Mouse (Mus musculus) olfactory bulb, adult 2 months (tissue): ENCODE measurements around the gene Col23a1. TPM values are rescaled to one million over a fixed set of nuclear protein-coding genes. Genes with fewer than 3 reads are reported as not detected.
"Not testable (repeated sequence)": the region's sequence is repeated elsewhere in the genome, so short reads cannot be mapped to it uniquely, and the experiment has no call there.

Experiments
- H3K27ac ChIP-seq: fragments of 200-500 bp; 2 replicates; pipeline ENCODE4 v1.5.1; 2012; ENCODE audit warnings: low read depth, low read length; ENCODE audit not compliant: insufficient read depth
- H3K4me1 ChIP-seq: fragments of 200-500 bp; 2 replicates; pipeline ENCODE4 v1.6.1; 2012; ENCODE audit warnings: low read length; ENCODE audit not compliant: control insufficient read depth, insufficient read depth
- H3K4me3 ChIP-seq: fragments of 200-500 bp; 2 replicates; pipeline ENCODE4 v1.5.1; 2012; ENCODE audit warnings: mild to moderate bottlenecking, low read depth, low read length, moderate library complexity; ENCODE audit not compliant: insufficient read depth
- CTCF ChIP-seq: fragments of 200-500 bp; IDR thresholded peaks from 2 replicates; pipeline ENCODE4 v1.5.1; 2012; ENCODE audit warnings: low read depth, mild to moderate bottlenecking, low read length, moderate library complexity; ENCODE audit not compliant: insufficient read depth
- POLR2A ChIP-seq: fragments of 200-500 bp; IDR thresholded peaks from 2 replicates; pipeline ENCODE4 v1.6.1; 2012; ENCODE audit warnings: mild to moderate bottlenecking, low read depth, low read length, moderate library complexity; ENCODE audit not compliant: insufficient read depth
- WGBS: fragments of 180-500 bp; shearing (Covaris S2); methylation state at CpG from one replicate; pipeline ENCODE4 v1.1.7; 2018; 5-methylcytosine and 5-hydroxymethylcytosine counted together
- polyA plus RNA-seq: library from polyadenylated mRNA; stranded (reverse); fragments of >200 nt; gene quantifications from 2 replicates; pipeline ENCODE4 v1.2.4, GENCODE M21; 2012; ENCODE audit warnings: low replicate concordance; ENCODE audit not compliant: missing spikeins, insufficient read depth, insufficient read length

Gene Col23a1
- polyA plus RNA-seq, 1 experiment, result not detected

- 88% methylated on average over 6 of the region's 6 CpGs for WGBS
- TF ChIP-seq POLR2A (no peak), CTCF (no peak)
- Histone ChIP-seq H3K27ac (no peak overlapping the region), H3K4me1 (peaks cover 3% of the 10 kb centered on the region; the same call in 1 of the 2 replicates), H3K4me3 (no peak overlapping the region)
These were observed 53.1 kb downstream of the Col23a1 start for GRCm38 (mm10) chr11:51342776-51343175.

DNA sequence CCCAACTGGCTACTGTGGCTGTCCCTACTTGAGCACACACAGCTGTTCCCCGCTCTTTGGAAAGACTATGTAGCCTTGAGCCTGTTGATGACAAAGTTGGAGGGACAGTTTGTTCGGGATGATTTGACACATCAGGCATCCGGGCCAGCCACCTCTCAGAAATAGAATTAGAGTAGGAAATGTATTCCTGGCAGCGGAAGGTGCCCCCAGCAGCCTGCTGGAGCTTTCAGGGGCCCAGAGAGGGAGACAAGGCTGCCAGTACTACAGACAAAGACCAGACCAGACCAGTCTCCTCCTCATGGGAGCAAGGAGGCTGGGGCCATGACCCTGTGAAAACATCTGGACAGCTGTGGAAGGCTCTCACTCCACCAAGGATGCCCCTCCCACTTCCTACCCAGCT lies 53.6 kb downstream of the Col23a1 start:
- 85% methylated on average over 4 of the region's 4 CpGs for WGBS
- Histone ChIP-seq H3K27ac (no peak overlapping the region), H3K4me1 (peaks cover 3% of the 10 kb centered on the region; the same call in 1 of the 2 replicates), H3K4me3 (no peak overlapping the region)
- TF ChIP-seq POLR2A, result no peak
- TF ChIP-seq CTCF, result no peak

DNA sequence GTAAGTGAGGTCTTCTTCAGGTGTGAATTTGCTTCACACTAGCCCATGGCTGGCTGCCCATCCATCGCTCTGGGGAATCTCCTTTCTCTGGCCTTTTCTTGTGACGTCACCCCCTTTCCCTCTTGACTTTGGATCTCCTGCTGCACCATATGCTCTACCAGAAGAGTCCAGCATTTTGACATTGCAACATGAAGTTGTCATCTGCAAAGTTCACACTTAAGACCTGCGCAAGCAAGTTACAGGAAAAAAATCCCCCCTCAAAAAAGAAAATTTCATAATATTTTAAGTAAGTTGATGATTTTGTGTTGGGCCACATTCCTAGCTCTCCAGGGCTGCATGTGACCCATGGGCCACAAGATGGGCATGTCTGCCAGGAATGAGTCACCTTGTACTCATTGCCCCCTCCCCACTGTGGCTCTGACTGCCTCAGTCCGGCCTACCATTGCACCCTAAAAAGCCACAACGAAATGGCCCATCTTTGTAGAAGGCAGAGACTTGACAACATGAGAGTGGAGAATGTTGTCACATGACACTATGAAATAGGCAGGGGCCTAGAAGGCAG lies 54.1 kb downstream of the Col23a1 start:
- Histone ChIP-seq H3K4me1 (peaks cover 3% of the 10 kb centered on the region; the same call in 1 of the 2 replicates), H3K27ac (no peak overlapping the region), H3K4me3 (no peak overlapping the region)
- no peak for TF ChIP-seq POLR2A
- no peak for TF ChIP-seq CTCF
- WGBS, result 94% methylated on average over 5 of the region's 5 CpGs

- H3K4me3 ChIP-seq, result no peak overlapping the region
- peaks cover 6% of the 10 kb centered on the region; the same call in 1 of the 2 replicates for H3K4me1 ChIP-seq
- H3K27ac ChIP-seq, result no peak overlapping the region
- TF ChIP-seq CTCF, result no peak
- no peak for TF ChIP-seq POLR2A
- 73% methylated on average over 21 of the region's 21 CpGs for WGBS
These were observed 56.1 kb downstream of the Col23a1 start for GRCm38 (mm10) chr11:51345481-51346465.

GRCm38 (mm10) chr11:51347756-51348155 lies 58.0 kb downstream of the Col23a1 start:
- Histone ChIP-seq H3K4me3 (no peak overlapping the region), H3K4me1 (peaks cover 6% of the 10 kb centered on the region; the same call in 1 of the 2 replicates), H3K27ac (no peak overlapping the region)
- 89% methylated on average over 2 of the region's 2 CpGs for WGBS
- TF ChIP-seq CTCF, result no peak
- TF ChIP-seq POLR2A, result no peak

- H3K4me3 ChIP-seq, result no peak overlapping the region
These were observed 59.9 kb downstream of the Col23a1 start for GRCm38 (mm10) chr11:51349665-51350064.

DNA sequence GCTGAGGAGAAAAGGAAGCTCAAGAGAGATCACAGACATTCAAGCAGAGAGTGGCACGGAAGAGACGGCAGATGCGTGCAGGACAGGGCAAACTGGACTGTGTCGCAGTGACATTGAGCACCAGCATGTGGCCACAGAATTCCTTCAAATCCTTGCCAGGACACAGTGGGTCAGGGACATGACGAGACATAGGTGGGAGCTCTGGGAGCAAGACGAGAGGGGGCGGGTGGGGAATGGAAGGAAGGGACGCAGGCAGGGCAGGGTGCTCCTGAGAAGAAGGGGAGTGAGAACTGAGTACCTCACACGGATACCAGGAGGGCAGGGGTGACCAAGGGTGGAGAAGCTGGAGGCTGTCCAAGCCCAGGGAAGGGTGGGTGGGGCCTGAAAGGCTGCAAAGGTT lies 61.4 kb downstream of the Col23a1 start:
- 84% methylated on average over 9 of the region's 9 CpGs for WGBS

More at GRCm38 (mm10) chr11:51349665-51350064, 59.9 kb downstream of the Col23a1 start:
- Histone ChIP-seq H3K4me1 (peaks cover 6% of the 10 kb centered on the region; the same call in 1 of the 2 replicates), H3K27ac (no peak overlapping the region)
- TF ChIP-seq CTCF (no peak), POLR2A (no peak)

GRCm38 (mm10) chr11:51351841-51352240 lies 62.1 kb downstream of the Col23a1 start:
- TF ChIP-seq POLR2A (no peak), CTCF (no peak)
- 78% methylated on average over 5 of the region's 5 CpGs for WGBS

More for the DNA sequence above, 61.4 kb downstream of the Col23a1 start:
- no peak overlapping the region for H3K27ac ChIP-seq
- peaks cover 2% of the 10 kb centered on the region; the same call in 1 of the 2 replicates for H3K4me1 ChIP-seq
- TF ChIP-seq CTCF, result no peak
- no peak for TF ChIP-seq POLR2A
- no peak overlapping the region for H3K4me3 ChIP-seq

DNA sequence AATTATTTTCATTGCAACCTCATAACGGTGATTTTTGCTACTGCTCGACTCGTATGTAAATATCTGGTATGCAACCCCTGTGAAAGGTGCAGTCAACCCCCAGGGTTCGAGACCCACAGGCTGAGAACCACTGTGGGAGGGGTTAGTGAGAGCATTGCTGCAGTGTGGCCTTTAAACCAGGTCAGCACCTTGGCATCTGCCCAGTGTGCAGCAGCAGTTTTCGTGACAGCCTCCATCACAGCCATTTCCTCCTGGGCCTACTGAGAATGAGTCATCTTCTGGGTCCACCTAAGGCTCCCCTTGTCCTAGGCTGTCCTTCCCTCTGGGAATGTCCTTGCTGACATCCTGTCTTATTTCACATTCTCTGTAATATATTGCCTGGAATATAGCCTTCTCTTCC lies 64.0 kb downstream of the Col23a1 start:
- peaks cover 2% of the 10 kb centered on the region; the same call in 1 of the 2 replicates for H3K4me1 ChIP-seq
- 83% methylated on average over 5 of the region's 5 CpGs for WGBS
- TF ChIP-seq CTCF (no peak), POLR2A (no peak)

More at GRCm38 (mm10) chr11:51351841-51352240, 62.1 kb downstream of the Col23a1 start:
- Histone ChIP-seq H3K4me1 (peaks cover 2% of the 10 kb centered on the region; the same call in 1 of the 2 replicates), H3K27ac (no peak overlapping the region), H3K4me3 (no peak overlapping the region)

DNA sequence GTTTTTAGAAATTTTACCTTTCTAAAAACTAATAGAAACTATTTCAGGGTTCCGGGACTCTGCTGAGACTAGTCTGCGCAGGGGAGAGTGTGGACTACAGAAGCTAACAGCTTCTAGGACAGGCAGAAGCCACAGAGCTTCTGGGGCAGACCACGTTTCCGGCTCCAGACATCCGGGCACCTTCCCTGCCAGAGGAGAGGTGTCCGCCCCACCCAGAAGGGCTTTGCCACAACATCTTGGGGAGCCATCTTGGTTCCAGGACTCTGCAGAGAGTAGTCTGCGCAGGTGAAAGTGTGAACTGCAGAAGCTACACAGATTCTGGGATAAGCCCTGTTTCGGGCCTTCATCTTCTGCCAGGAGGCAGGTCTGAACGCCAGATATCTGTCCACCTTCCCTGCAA lies 69.3 kb downstream of the Col23a1 start:
- not testable (repeated sequence) for H3K27ac ChIP-seq, H3K4me1 ChIP-seq, H3K4me3 ChIP-seq
- WGBS, result 94% methylated on average over 9 of the region's 9 CpGs

More for the DNA sequence above, 64.0 kb downstream of the Col23a1 start:
- H3K27ac ChIP-seq, result no peak overlapping the region
- H3K4me3 ChIP-seq, result no peak overlapping the region
